Mouse (Mus musculus): ENCODE measurements around the gene Fzd9. TPM values are rescaled to one million over a fixed set of nuclear protein-coding genes. Genes with fewer than 3 reads are reported as not detected.

The Fzd9 gene
- polyA plus RNA-seq, 1 experiment: 6.5 TPM

DNA sequence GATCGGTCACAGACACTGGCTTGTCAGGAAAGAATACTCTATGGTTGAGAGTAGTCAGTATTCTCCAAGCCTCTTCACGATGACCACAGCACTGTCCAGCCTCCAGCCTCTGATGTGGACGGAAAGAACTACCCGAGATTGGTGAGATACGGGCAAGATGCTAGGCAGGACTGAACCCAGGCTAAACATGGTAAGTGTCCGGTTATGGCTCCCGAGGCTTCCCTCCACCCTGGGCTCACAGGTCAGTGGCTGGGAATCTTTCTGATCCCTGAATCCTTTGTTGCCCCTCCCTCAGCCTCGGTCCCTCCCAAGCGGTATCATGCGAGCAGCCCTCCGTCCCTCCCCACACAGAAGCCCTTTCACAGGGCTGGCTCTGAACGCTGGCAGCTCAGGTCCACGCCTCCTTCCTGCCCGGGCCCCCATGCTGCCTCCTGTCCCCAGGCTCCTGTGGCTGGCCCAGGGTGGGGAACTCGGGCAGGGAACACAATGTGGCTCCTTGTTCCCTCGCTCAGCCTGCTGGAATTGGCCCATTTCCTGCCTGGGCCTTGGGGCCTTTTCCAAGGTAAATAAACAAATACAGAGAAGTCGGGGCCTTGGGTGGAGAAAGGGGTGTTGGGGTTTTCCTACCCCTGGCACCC is 13.0 kb upstream of the Fzd9 start:
- no peak for TF ChIP-seq TCF3 (IDR thresholded peaks at IDR 0.05; ENCODE audit: insufficient read length, low read depth)
- no peak for TF ChIP-seq POLR2A (IDR thresholded peaks at IDR 0.05; ENCODE audit: insufficient read length, low read depth)
- TF ChIP-seq CEBPB (IDR thresholded peaks at IDR 0.05; ENCODE audit: insufficient read depth, poor library complexity, severe bottlenecking): no peak
- TF ChIP-seq MAX (IDR thresholded peaks at IDR 0.05; ENCODE audit: low read depth): no peak
- TF ChIP-seq E2F4 (IDR thresholded peaks at IDR 0.05; ENCODE audit: insufficient read depth): no peak
- no peak for TF ChIP-seq REST (IDR thresholded peaks at IDR 0.05; ENCODE audit: insufficient read depth, insufficient read length)
- peaks cover 34% of the 10 kb centered on the region for H3K27me3 ChIP-seq (ENCODE audit: control insufficient read depth, insufficient read depth, insufficient read length)
- H3K36me3 ChIP-seq (ENCODE audit: control insufficient read depth, insufficient read depth): no peaks in the 10 kb centered on the region
- no peak overlapping the region for H3ac ChIP-seq (ENCODE audit: control insufficient read depth, insufficient read length)
- H3K79me2 ChIP-seq (ENCODE audit: control insufficient read depth, insufficient read depth): no peaks in the 10 kb centered on the region
- H3K4me2 ChIP-seq (ENCODE audit: low read depth): no peak overlapping the region
- no peak overlapping the region for H3K4me3 ChIP-seq

DNA sequence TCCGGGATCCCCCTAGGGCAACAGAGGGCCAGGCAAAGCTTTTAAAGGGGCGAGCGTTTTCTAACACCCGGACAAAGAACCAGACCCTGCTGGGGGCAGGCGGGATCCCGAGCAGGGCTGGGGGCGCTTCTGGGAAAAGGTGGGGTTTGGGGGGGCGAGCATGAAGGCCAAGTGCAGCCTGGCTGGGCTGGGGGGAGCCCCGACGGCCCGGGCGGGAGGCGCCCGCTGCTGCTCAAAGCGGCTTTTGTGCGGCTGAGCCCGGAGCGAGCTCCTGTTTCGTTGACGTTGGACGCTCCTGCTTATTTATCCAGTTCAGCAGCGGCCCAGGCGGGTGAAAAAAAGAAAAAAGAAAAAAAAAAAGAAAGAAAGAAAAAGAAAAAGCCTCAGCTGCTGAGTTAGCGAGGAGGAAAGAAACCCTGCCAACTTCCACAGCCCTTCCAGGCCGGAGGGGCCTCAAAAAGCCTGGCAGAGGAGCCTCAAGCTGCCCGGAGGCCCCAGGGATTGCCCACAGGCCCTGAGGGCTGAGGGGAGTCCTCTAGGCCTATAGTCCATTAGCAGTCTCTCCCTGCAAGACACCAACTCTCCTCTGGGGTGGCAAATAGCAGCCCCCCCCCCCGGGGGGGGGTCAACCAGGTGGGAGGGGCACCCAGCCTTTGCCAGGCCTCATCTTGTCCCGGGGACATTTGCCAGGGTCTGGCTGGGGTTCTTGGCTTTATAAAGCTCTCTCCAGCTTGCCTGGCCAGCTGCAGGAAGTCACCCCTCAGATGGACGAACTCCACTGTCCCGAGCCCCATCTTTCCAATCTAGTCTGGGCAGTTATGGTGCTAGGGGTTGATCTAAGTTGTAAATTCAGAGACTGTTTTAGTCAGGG is 7.5 kb upstream of the Fzd9 start:
- Histone ChIP-seq H3K27me3 (ENCODE audit: control insufficient read depth, insufficient read depth, insufficient read length) (peaks cover 39% of the 10 kb centered on the region), H3K4me2 (ENCODE audit: low read depth) (no peak overlapping the region), H3ac (ENCODE audit: control insufficient read depth, insufficient read length) (no peak overlapping the region), H3K4me3 (no peak overlapping the region), H3K36me3 (ENCODE audit: control insufficient read depth, insufficient read depth) (no peaks in the 10 kb centered on the region), H3K79me2 (ENCODE audit: control insufficient read depth, insufficient read depth) (no peaks in the 10 kb centered on the region)
- no peak for TF ChIP-seq REST (IDR thresholded peaks at IDR 0.05; ENCODE audit: insufficient read depth, insufficient read length)
- TF ChIP-seq POLR2A (IDR thresholded peaks at IDR 0.05; ENCODE audit: insufficient read length, low read depth): no peak
- TF ChIP-seq SRF (IDR thresholded peaks at IDR 0.05; ENCODE audit: control insufficient read depth, insufficient read length, low read depth): no peak
- no peak for TF ChIP-seq MAX (IDR thresholded peaks at IDR 0.05; ENCODE audit: low read depth)
- no peak for TF ChIP-seq TCF12 (IDR thresholded peaks at IDR 0.05; ENCODE audit: insufficient read depth, poor library complexity, severe bottlenecking)
- no peak for TF ChIP-seq MYOG (IDR thresholded peaks at IDR 0.05; ENCODE audit: control insufficient read depth in 1 of 3, insufficient read depth in 1 of 3, insufficient read length in 2 of 3, low read depth in 2 of 3)
- no peak for TF ChIP-seq E2F4 (IDR thresholded peaks at IDR 0.05; ENCODE audit: insufficient read depth)
- no peak for TF ChIP-seq TCF3 (IDR thresholded peaks at IDR 0.05; ENCODE audit: insufficient read length, low read depth)
- no peak for TF ChIP-seq CEBPB (IDR thresholded peaks at IDR 0.05; ENCODE audit: insufficient read depth, poor library complexity, severe bottlenecking)

DNA sequence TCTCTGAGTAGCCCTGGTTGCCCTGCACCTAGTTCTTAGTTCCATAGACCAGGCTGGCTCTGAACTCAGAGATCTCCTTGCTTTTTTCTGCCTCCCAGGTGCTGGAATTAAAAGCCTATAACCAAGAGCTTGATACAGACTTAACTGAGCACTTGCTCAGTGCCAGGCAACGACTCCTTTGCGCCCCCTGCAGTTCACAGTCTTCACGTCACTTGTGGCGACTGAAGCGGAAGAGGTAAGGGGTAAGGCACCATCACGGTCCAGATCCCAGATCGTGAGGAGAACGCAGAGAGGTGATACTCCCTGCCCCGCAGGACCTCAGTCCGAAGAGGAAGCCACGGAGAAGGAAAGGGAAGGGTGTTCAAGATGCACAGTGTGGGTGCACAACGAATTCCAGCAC is 6.5 kb upstream of the Fzd9 start:
- Histone ChIP-seq H3ac (ENCODE audit: control insufficient read depth, insufficient read length) (no peak overlapping the region), H3K27me3 (ENCODE audit: control insufficient read depth, insufficient read depth, insufficient read length) (peaks cover 37% of the 10 kb centered on the region), H3K4me3 (no peak overlapping the region), H3K79me2 (ENCODE audit: control insufficient read depth, insufficient read depth) (no peaks in the 10 kb centered on the region), H3K36me3 (ENCODE audit: control insufficient read depth, insufficient read depth) (no peaks in the 10 kb centered on the region), H3K4me2 (ENCODE audit: low read depth) (no peak overlapping the region)
- TF ChIP-seq MYOD1 (IDR thresholded peaks at IDR 0.05; ENCODE audit: control insufficient read depth in 1 of 3, insufficient read length in 2 of 3, low read depth in 2 of 3) (no peak), MYOG (IDR thresholded peaks at IDR 0.05; ENCODE audit: control insufficient read depth in 1 of 3, insufficient read depth in 1 of 3, insufficient read length in 2 of 3, low read depth in 2 of 3) (no peak), TCF3 (IDR thresholded peaks at IDR 0.05; ENCODE audit: insufficient read length, low read depth) (no peak), MAX (IDR thresholded peaks at IDR 0.05; ENCODE audit: low read depth) (no peak), TCF12 (IDR thresholded peaks at IDR 0.05; ENCODE audit: insufficient read depth, poor library complexity, severe bottlenecking) (no peak), USF1 (IDR thresholded peaks at IDR 0.05; ENCODE audit: low read depth) (no peak), SRF (IDR thresholded peaks at IDR 0.05; ENCODE audit: control insufficient read depth, insufficient read length, low read depth) (no peak), REST (IDR thresholded peaks at IDR 0.05; ENCODE audit: insufficient read depth, insufficient read length) (no peak), POLR2A (IDR thresholded peaks at IDR 0.05; ENCODE audit: insufficient read length, low read depth) (no peak), CEBPB (IDR thresholded peaks at IDR 0.05; ENCODE audit: insufficient read depth, poor library complexity, severe bottlenecking) (no peak), E2F4 (IDR thresholded peaks at IDR 0.05; ENCODE audit: insufficient read depth) (no peak), POLR2AphosphoS2 (IDR thresholded peaks at IDR 0.05; ENCODE audit: insufficient read length, low read depth) (no peak)

GRCm38 (mm10) chr5:135256166-135256565 is 5.1 kb upstream of the Fzd9 start:
- TF ChIP-seq MYOG (IDR thresholded peaks at IDR 0.05; ENCODE audit: control insufficient read depth in 1 of 3, insufficient read depth in 1 of 3, insufficient read length in 2 of 3, low read depth in 2 of 3): no peak
- TF ChIP-seq POLR2A (IDR thresholded peaks at IDR 0.05; ENCODE audit: insufficient read length, low read depth): no peak
- no peak for TF ChIP-seq MYOD1 (IDR thresholded peaks at IDR 0.05; ENCODE audit: control insufficient read depth in 1 of 3, insufficient read length in 2 of 3, low read depth in 2 of 3)
- TF ChIP-seq E2F4 (IDR thresholded peaks at IDR 0.05; ENCODE audit: insufficient read depth): no peak
- no peak for TF ChIP-seq REST (IDR thresholded peaks at IDR 0.05; ENCODE audit: insufficient read depth, insufficient read length)
- no peak for TF ChIP-seq SRF (IDR thresholded peaks at IDR 0.05; ENCODE audit: control insufficient read depth, insufficient read length, low read depth)
- no peak for TF ChIP-seq CEBPB (IDR thresholded peaks at IDR 0.05; ENCODE audit: insufficient read depth, poor library complexity, severe bottlenecking)
- TF ChIP-seq USF1 (IDR thresholded peaks at IDR 0.05; ENCODE audit: low read depth): no peak
- TF ChIP-seq MAX (IDR thresholded peaks at IDR 0.05; ENCODE audit: low read depth): no peak
- Histone ChIP-seq H3K79me2 (ENCODE audit: control insufficient read depth, insufficient read depth) (no peaks in the 10 kb centered on the region), H3K27me3 (ENCODE audit: control insufficient read depth, insufficient read depth, insufficient read length) (peaks cover 30% of the 10 kb centered on the region), H3K4me2 (ENCODE audit: low read depth) (no peak overlapping the region), H3K4me3 (no peak overlapping the region), H3ac (ENCODE audit: control insufficient read depth, insufficient read length) (no peak overlapping the region), H3K36me3 (ENCODE audit: control insufficient read depth, insufficient read depth) (no peaks in the 10 kb centered on the region)
